Mouse (Mus musculus): ENCODE data around the gene Inpp5a. TPM values are rescaled to one million over a fixed set of nuclear protein-coding genes. Genes with fewer than 3 reads are reported as not detected.
A peak's percentile ranks its signal among the peaks of the same experiment; 100 is the strongest.

The Inpp5a gene
- polyA plus RNA-seq, 1 experiment: 28.1 TPM

GRCm38 (mm10) chr7:139469457-139469856 is 80.5 kb downstream of the Inpp5a start:
- Histone ChIP-seq H3K4me1 (ENCODE audit: control insufficient read depth, insufficient read depth, low read length) (peaks cover 4% of the 10 kb centered on the region), H3K27ac (ENCODE audit: control insufficient read depth, insufficient read depth, low read depth, low read length, poor library complexity) (no peak overlapping the region), H3K4me3 (replicated peaks; ENCODE audit: control insufficient read depth, low read depth, low read length) (no peak overlapping the region)
- TF ChIP-seq POLR2A (IDR thresholded peaks at IDR 0.05; ENCODE audit: borderline replicate concordance, control insufficient read depth, low read depth, low read length) (no peak), CTCF (IDR thresholded peaks at IDR 0.05; ENCODE audit: control insufficient read depth, insufficient read depth, low read length) (no peak)
- 82% methylated on average over 4 of the region's 4 CpGs for whole genome bisulfite sequencing

- no peak overlapping the region for H3K4me3 ChIP-seq (replicated peaks; ENCODE audit: control insufficient read depth, low read depth, low read length)
- peaks cover 4% of the 10 kb centered on the region for H3K4me1 ChIP-seq (ENCODE audit: control insufficient read depth, insufficient read depth, low read length)
- no peak overlapping the region for H3K27ac ChIP-seq (ENCODE audit: control insufficient read depth, insufficient read depth, low read depth, low read length, poor library complexity)
- WGBS: 58% methylated on average over 2 of the region's 2 CpGs
- TF ChIP-seq CTCF (IDR thresholded peaks at IDR 0.05; ENCODE audit: control insufficient read depth, insufficient read depth, low read length) (no peak), POLR2A (IDR thresholded peaks at IDR 0.05; ENCODE audit: borderline replicate concordance, control insufficient read depth, low read depth, low read length) (no peak)
Observed at GRCm38 (mm10) chr7:139470481-139470880, 81.6 kb downstream of the Inpp5a start.

GRCm38 (mm10) chr7:139472052-139472451 is 83.1 kb downstream of the Inpp5a start:
- no peak overlapping the region for H3K4me3 ChIP-seq (replicated peaks; ENCODE audit: control insufficient read depth, low read depth, low read length)
- H3K4me1 ChIP-seq (ENCODE audit: control insufficient read depth, insufficient read depth, low read length): no peaks in the 10 kb centered on the region; the same call in 1 of the 2 replicates
- TF ChIP-seq POLR2A (IDR thresholded peaks at IDR 0.05; ENCODE audit: borderline replicate concordance, control insufficient read depth, low read depth, low read length) (no peak), CTCF (IDR thresholded peaks at IDR 0.05; ENCODE audit: control insufficient read depth, insufficient read depth, low read length) (no peak)
- H3K27ac ChIP-seq (ENCODE audit: control insufficient read depth, insufficient read depth, low read depth, low read length, poor library complexity): no peak overlapping the region
- WGBS: 87% methylated on average over 1 of the region's 1 CpGs

GRCm38 (mm10) chr7:139472865-139473549 is 84.1 kb downstream of the Inpp5a start:
- 34% methylated on average over 7 of the region's 7 CpGs for WGBS
- TF ChIP-seq POLR2A (IDR thresholded peaks at IDR 0.05; ENCODE audit: borderline replicate concordance, control insufficient read depth, low read depth, low read length): no peak
- peak; percentile 89 for TF ChIP-seq CTCF (IDR thresholded peaks at IDR 0.05; ENCODE audit: control insufficient read depth, insufficient read depth, low read length)
- no peak overlapping the region for H3K4me3 ChIP-seq (replicated peaks; ENCODE audit: control insufficient read depth, low read depth, low read length)

GRCm38 (mm10) chr7:139475896-139476295 is 87.0 kb downstream of the Inpp5a start:
- Histone ChIP-seq H3K27ac (ENCODE audit: control insufficient read depth, insufficient read depth, low read depth, low read length, poor library complexity) (no peak overlapping the region), H3K4me3 (replicated peaks; ENCODE audit: control insufficient read depth, low read depth, low read length) (no peak overlapping the region), H3K4me1 (ENCODE audit: control insufficient read depth, insufficient read depth, low read length) (no peaks in the 10 kb centered on the region)
- TF ChIP-seq CTCF (IDR thresholded peaks at IDR 0.05; ENCODE audit: control insufficient read depth, insufficient read depth, low read length): no peak
- WGBS: 74% methylated on average over 4 of the region's 4 CpGs

More at GRCm38 (mm10) chr7:139472865-139473549, 84.1 kb downstream of the Inpp5a start:
- no peaks in the 10 kb centered on the region for H3K4me1 ChIP-seq (ENCODE audit: control insufficient read depth, insufficient read depth, low read length)
- no peak overlapping the region for H3K27ac ChIP-seq (ENCODE audit: control insufficient read depth, insufficient read depth, low read depth, low read length, poor library complexity)

GRCm38 (mm10) chr7:139476700-139477099 is 87.8 kb downstream of the Inpp5a start:
- no peaks in the 10 kb centered on the region for H3K4me1 ChIP-seq (ENCODE audit: control insufficient read depth, insufficient read depth, low read length)
- H3K27ac ChIP-seq (ENCODE audit: control insufficient read depth, insufficient read depth, low read depth, low read length, poor library complexity): no peak overlapping the region
- no peak overlapping the region for H3K4me3 ChIP-seq (replicated peaks; ENCODE audit: control insufficient read depth, low read depth, low read length)
- TF ChIP-seq CTCF (IDR thresholded peaks at IDR 0.05; ENCODE audit: control insufficient read depth, insufficient read depth, low read length) (no peak), POLR2A (IDR thresholded peaks at IDR 0.05; ENCODE audit: borderline replicate concordance, control insufficient read depth, low read depth, low read length) (no peak)
- 5% methylated on average over 2 of the region's 2 CpGs for WGBS

GRCm38 (mm10) chr7:139477748-139478147 is 88.8 kb downstream of the Inpp5a start:
- Histone ChIP-seq H3K4me3 (replicated peaks; ENCODE audit: control insufficient read depth, low read depth, low read length) (no peak overlapping the region), H3K27ac (ENCODE audit: control insufficient read depth, insufficient read depth, low read depth, low read length, poor library complexity) (no peak overlapping the region), H3K4me1 (ENCODE audit: control insufficient read depth, insufficient read depth, low read length) (no peaks in the 10 kb centered on the region)
- 83% methylated on average over 3 of the region's 3 CpGs for WGBS
- TF ChIP-seq POLR2A (IDR thresholded peaks at IDR 0.05; ENCODE audit: borderline replicate concordance, control insufficient read depth, low read depth, low read length) (no peak), CTCF (IDR thresholded peaks at IDR 0.05; ENCODE audit: control insufficient read depth, insufficient read depth, low read length) (no peak)

GRCm38 (mm10) chr7:139479077-139479476 is 90.2 kb downstream of the Inpp5a start:
- no peak overlapping the region for H3K4me3 ChIP-seq (replicated peaks; ENCODE audit: control insufficient read depth, low read depth, low read length)
- no peaks in the 10 kb centered on the region for H3K4me1 ChIP-seq (ENCODE audit: control insufficient read depth, insufficient read depth, low read length)
- WGBS: 70% methylated on average over 1 of the region's 1 CpGs
- H3K27ac ChIP-seq (ENCODE audit: control insufficient read depth, insufficient read depth, low read depth, low read length, poor library complexity): no peak overlapping the region
- TF ChIP-seq CTCF (IDR thresholded peaks at IDR 0.05; ENCODE audit: control insufficient read depth, insufficient read depth, low read length) (no peak), POLR2A (IDR thresholded peaks at IDR 0.05; ENCODE audit: borderline replicate concordance, control insufficient read depth, low read depth, low read length) (no peak)

- TF ChIP-seq CTCF (IDR thresholded peaks at IDR 0.05; ENCODE audit: control insufficient read depth, insufficient read depth, low read length) (no peak), POLR2A (IDR thresholded peaks at IDR 0.05; ENCODE audit: borderline replicate concordance, control insufficient read depth, low read depth, low read length) (no peak)
- 88% methylated on average over 6 of the region's 6 CpGs for WGBS
- Histone ChIP-seq H3K4me3 (replicated peaks; ENCODE audit: control insufficient read depth, low read depth, low read length) (no peak overlapping the region), H3K4me1 (ENCODE audit: control insufficient read depth, insufficient read depth, low read length) (no peaks in the 10 kb centered on the region), H3K27ac (ENCODE audit: control insufficient read depth, insufficient read depth, low read depth, low read length, poor library complexity) (no peak overlapping the region)
Observed at GRCm38 (mm10) chr7:139479626-139480025, 90.7 kb downstream of the Inpp5a start.
